Mouse (Mus musculus): ENCODE measurements around the gene 4921536K21Rik. TPM values are rescaled to one million over a fixed set of nuclear protein-coding genes. Genes with fewer than 3 reads are reported as not detected.
"Not testable (repeated sequence)": the region's sequence is repeated elsewhere in the genome, so short reads cannot be mapped to it uniquely, and the experiment has no call there.

4921536K21Rik gene
- polyA plus RNA-seq, 1 experiment: 56.7 TPM

GRCm38 (mm10) chr11:3920476-3920875 is 25.6 kb upstream of the 4921536K21Rik start:
- no peaks in the 10 kb centered on the region for H3K36me3 ChIP-seq (ENCODE audit: control insufficient read depth, insufficient read depth, low read length)
- H3K4me3 ChIP-seq (ENCODE audit: control insufficient read depth, low read depth, low read length): no peak overlapping the region
- H3K27me3 ChIP-seq (ENCODE audit: control insufficient read depth, insufficient read depth, low read length): no peaks in the 10 kb centered on the region
- H3K27ac ChIP-seq (ENCODE audit: control insufficient read depth, insufficient read depth, low read depth, low read length): no peak overlapping the region
- H3K4me1 ChIP-seq (ENCODE audit: control insufficient read depth, insufficient read depth, low read length): no peaks in the 10 kb centered on the region
- TF ChIP-seq CTCF (IDR thresholded peaks at IDR 0.05; ENCODE audit: control insufficient read depth, insufficient read depth, insufficient replicate concordance, low read depth, low read length) (no peak), POLR2A (IDR thresholded peaks at IDR 0.05; ENCODE audit: control insufficient read depth, low read depth, low read length) (no peak)

- no peak overlapping the region for H3K4me3 ChIP-seq (ENCODE audit: control insufficient read depth, low read depth, low read length)
- no peaks in the 10 kb centered on the region for H3K36me3 ChIP-seq (ENCODE audit: control insufficient read depth, insufficient read depth, low read length)
- TF ChIP-seq CTCF (IDR thresholded peaks at IDR 0.05; ENCODE audit: control insufficient read depth, insufficient read depth, insufficient replicate concordance, low read depth, low read length) (0 out of 2 replicates have a peak, but pooled peaks have one; percentile 6), POLR2A (IDR thresholded peaks at IDR 0.05; ENCODE audit: control insufficient read depth, low read depth, low read length) (no peak)
- peaks cover 5% of the 10 kb centered on the region for H3K4me1 ChIP-seq (ENCODE audit: control insufficient read depth, insufficient read depth, low read length)
- no peaks in the 10 kb centered on the region for H3K27me3 ChIP-seq (ENCODE audit: control insufficient read depth, insufficient read depth, low read length)
- no peak overlapping the region for H3K27ac ChIP-seq (ENCODE audit: control insufficient read depth, insufficient read depth, low read depth, low read length)
Observed at GRCm38 (mm10) chr11:3918738-3919137, 23.8 kb upstream of the 4921536K21Rik start.

GRCm38 (mm10) chr11:3914109-3914840 is 19.4 kb upstream of the 4921536K21Rik start, which contains the start of gene Slc35e4:
Gene Slc35e4, minus strand, starts transcription at chr11:3914664.
- Histone ChIP-seq H3K27ac (ENCODE audit: control insufficient read depth, insufficient read depth, low read depth, low read length) (no peak within 1 kb of the TSS), H3K4me1 (ENCODE audit: control insufficient read depth, insufficient read depth, low read length) (peaks cover 17% of the 10 kb centered on the region), H3K36me3 (ENCODE audit: control insufficient read depth, insufficient read depth, low read length) (no peaks in the 10 kb centered on the region)

GRCm38 (mm10) chr11:3913316-3914108 is 18.6 kb upstream of the 4921536K21Rik start:
- Histone ChIP-seq H3K27me3 (ENCODE audit: control insufficient read depth, insufficient read depth, low read length) (0 out of 2 replicates have a peak, but pooled peaks cover 3% of the 10 kb centered on the region), H3K4me3 (ENCODE audit: control insufficient read depth, low read depth, low read length) (peak overlapping the region; percentile 68), H3K27ac (ENCODE audit: control insufficient read depth, insufficient read depth, low read depth, low read length) (no peak overlapping the region), H3K4me1 (ENCODE audit: control insufficient read depth, insufficient read depth, low read length) (peaks cover 17% of the 10 kb centered on the region), H3K36me3 (ENCODE audit: control insufficient read depth, insufficient read depth, low read length) (no peaks in the 10 kb centered on the region)
- TF ChIP-seq POLR2A (IDR thresholded peaks at IDR 0.05; ENCODE audit: control insufficient read depth, low read depth, low read length) (no peak), CTCF (IDR thresholded peaks at IDR 0.05; ENCODE audit: control insufficient read depth, insufficient read depth, insufficient replicate concordance, low read depth, low read length) (no peak)

More at GRCm38 (mm10) chr11:3914109-3914840, 19.4 kb upstream of the 4921536K21Rik start, which contains the start of gene Slc35e4:
- Histone ChIP-seq H3K27me3 (ENCODE audit: control insufficient read depth, insufficient read depth, low read length) (0 out of 2 replicates have a peak, but pooled peaks cover 3% of the 10 kb centered on the region), H3K4me3 (ENCODE audit: control insufficient read depth, low read depth, low read length) (peak within 1 kb of the TSS; percentile 68)
- TF ChIP-seq POLR2A (IDR thresholded peaks at IDR 0.05; ENCODE audit: control insufficient read depth, low read depth, low read length): no peak
- peak; percentile 89 for TF ChIP-seq CTCF (IDR thresholded peaks at IDR 0.05; ENCODE audit: control insufficient read depth, insufficient read depth, insufficient replicate concordance, low read depth, low read length)

GRCm38 (mm10) chr11:3912875-3913271 is 18.0 kb upstream of the 4921536K21Rik start:
- TF ChIP-seq POLR2A (IDR thresholded peaks at IDR 0.05; ENCODE audit: control insufficient read depth, low read depth, low read length): no peak
- no peak for TF ChIP-seq CTCF (IDR thresholded peaks at IDR 0.05; ENCODE audit: control insufficient read depth, insufficient read depth, insufficient replicate concordance, low read depth, low read length)
- Histone ChIP-seq H3K27me3 (ENCODE audit: control insufficient read depth, insufficient read depth, low read length) (0 out of 2 replicates have a peak, but pooled peaks cover 3% of the 10 kb centered on the region), H3K27ac (ENCODE audit: control insufficient read depth, insufficient read depth, low read depth, low read length) (no peak overlapping the region), H3K4me1 (ENCODE audit: control insufficient read depth, insufficient read depth, low read length) (peaks cover 17% of the 10 kb centered on the region), H3K36me3 (ENCODE audit: control insufficient read depth, insufficient read depth, low read length) (no peaks in the 10 kb centered on the region), H3K4me3 (ENCODE audit: control insufficient read depth, low read depth, low read length) (peak overlapping the region; percentile 68)

GRCm38 (mm10) chr11:3912100-3912874 is 17.4 kb upstream of the 4921536K21Rik start:
- H3K4me1 ChIP-seq (ENCODE audit: control insufficient read depth, insufficient read depth, low read length): peaks cover 17% of the 10 kb centered on the region

GRCm38 (mm10) chr11:3911440-3911839 is 16.5 kb upstream of the 4921536K21Rik start:
- peaks cover 17% of the 10 kb centered on the region for H3K4me1 ChIP-seq (ENCODE audit: control insufficient read depth, insufficient read depth, low read length)
- H3K27ac ChIP-seq (ENCODE audit: control insufficient read depth, insufficient read depth, low read depth, low read length); H3K27me3 ChIP-seq (ENCODE audit: control insufficient read depth, insufficient read depth, low read length); H3K4me3 ChIP-seq (ENCODE audit: control insufficient read depth, low read depth, low read length); H3K36me3 ChIP-seq (ENCODE audit: control insufficient read depth, insufficient read depth, low read length): not testable (repeated sequence)

More at GRCm38 (mm10) chr11:3912100-3912874, 17.4 kb upstream of the 4921536K21Rik start:
- Histone ChIP-seq H3K4me3 (ENCODE audit: control insufficient read depth, low read depth, low read length) (peak overlapping the region; percentile 68), H3K27me3 (ENCODE audit: control insufficient read depth, insufficient read depth, low read length) (0 out of 2 replicates have a peak, but pooled peaks cover 3% of the 10 kb centered on the region), H3K27ac (ENCODE audit: control insufficient read depth, insufficient read depth, low read depth, low read length) (no peak overlapping the region), H3K36me3 (ENCODE audit: control insufficient read depth, insufficient read depth, low read length) (no peaks in the 10 kb centered on the region)
- TF ChIP-seq CTCF (IDR thresholded peaks at IDR 0.05; ENCODE audit: control insufficient read depth, insufficient read depth, insufficient replicate concordance, low read depth, low read length) (no peak), POLR2A (IDR thresholded peaks at IDR 0.05; ENCODE audit: control insufficient read depth, low read depth, low read length) (no peak)

Data from testis, adult 2 months (tissue).